Mouse (Mus musculus): ENCODE measurements at regions not wholly inside any gene's neighbourhood (a gene's known extent, or its start where the extent isn't known, plus 50 kb on each side); places are given as distances from the start of the nearest gene placed in this dataset.

GRCm38 (mm10) chr3:103514061-103514460, 61.0 kb upstream of the Syt6 start:
- DNase-seq (ENCODE audit: low spot score) = peak; percentile 28

- peak; percentile 20 for DNase-seq (ENCODE audit: low spot score)
Observed at GRCm38 (mm10) chr3:103515946-103516345, 59.1 kb upstream of the Syt6 start.

GRCm38 (mm10) chr3:103517376-103518304, 57.4 kb upstream of the Syt6 start:
- DNase-seq (ENCODE audit: low spot score) = no peak

- DNase-seq (ENCODE audit: low spot score) = no peak
Observed at GRCm38 (mm10) chr3:103518624-103519023, 56.4 kb upstream of the Syt6 start.

Data from testis, postnatal 10 days (tissue).